Mouse (Mus musculus): ENCODE measurements around the gene Gm28053.

Gene Gm28053

DNA sequence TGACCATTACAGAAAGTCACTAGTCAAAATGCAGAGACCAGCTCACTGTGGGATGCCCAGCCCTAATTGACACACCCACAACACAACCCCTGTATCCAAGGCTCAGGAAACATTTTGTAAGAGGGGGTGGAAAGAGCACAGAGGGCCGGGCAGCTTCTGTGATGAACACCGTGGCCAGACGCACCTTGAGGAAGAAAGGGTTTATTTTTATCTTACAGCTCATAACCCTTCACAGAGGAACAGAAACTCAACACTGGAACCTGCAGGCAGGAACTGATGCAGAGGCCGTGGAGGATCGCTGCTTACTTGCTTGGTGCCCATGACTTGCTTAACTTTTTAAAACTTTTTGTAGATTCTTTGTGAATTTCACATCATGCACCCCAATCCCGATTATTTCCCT is 25.4 kb upstream of the Gm28053 start:
- DNase-seq (ENCODE audit: low spot score in 2 of 2), result no peak

DNA sequence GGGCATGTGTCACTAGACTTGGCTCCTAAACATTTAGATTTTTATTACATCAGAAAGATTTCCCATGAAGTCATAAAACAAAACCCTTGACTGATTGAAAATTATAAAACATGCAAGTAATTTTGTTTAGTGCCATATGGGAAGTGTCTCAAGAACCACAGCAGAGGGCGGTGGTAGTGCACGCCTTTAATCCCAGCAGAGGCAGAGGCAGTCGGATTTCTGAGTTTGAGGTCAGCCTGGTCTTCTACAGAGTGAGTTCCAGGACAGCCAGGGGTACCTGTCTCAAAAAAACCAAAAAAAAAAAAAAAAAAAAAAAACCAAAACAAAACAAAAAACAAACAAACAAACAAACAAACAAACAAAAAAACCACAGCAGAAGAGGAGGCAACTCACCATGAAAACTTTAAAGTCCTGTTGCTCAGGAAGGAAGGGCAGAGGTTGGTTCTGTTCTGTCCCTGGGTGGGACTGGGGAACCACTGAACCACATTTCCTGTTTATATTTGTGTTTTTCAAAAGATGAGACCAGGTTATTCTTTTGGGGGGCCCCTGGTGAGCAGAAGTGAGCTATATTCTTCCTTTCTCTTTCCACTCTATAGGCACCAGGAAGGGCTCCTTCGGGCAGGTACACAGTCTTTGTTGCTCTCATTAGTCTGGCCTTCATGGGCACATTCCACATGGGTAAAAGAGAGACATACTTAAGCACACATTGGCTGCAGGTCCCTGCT is 21.4 kb upstream of the Gm28053 start:
- no peak for DNase-seq (ENCODE audit: low spot score in 2 of 2)

DNA sequence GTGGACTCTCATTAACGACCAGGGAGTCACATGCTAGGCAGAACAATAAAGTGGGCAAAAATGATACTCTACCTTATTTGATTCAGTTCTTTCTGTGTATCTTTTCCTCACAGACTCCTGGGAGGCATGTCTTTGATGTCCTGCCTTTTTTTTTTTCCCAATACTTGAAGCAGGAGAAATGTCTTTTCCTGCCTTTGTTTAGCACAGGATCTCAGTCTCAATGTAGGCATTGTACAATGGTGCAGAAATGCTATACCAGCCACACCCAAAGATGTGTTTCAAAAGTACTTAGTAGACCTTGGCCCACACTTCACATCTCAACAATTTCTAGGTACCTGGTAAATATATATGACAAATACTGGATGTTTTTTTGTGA is 20.9 kb upstream of the Gm28053 start:
- no peak for DNase-seq (ENCODE audit: low spot score in 2 of 2)

DNA sequence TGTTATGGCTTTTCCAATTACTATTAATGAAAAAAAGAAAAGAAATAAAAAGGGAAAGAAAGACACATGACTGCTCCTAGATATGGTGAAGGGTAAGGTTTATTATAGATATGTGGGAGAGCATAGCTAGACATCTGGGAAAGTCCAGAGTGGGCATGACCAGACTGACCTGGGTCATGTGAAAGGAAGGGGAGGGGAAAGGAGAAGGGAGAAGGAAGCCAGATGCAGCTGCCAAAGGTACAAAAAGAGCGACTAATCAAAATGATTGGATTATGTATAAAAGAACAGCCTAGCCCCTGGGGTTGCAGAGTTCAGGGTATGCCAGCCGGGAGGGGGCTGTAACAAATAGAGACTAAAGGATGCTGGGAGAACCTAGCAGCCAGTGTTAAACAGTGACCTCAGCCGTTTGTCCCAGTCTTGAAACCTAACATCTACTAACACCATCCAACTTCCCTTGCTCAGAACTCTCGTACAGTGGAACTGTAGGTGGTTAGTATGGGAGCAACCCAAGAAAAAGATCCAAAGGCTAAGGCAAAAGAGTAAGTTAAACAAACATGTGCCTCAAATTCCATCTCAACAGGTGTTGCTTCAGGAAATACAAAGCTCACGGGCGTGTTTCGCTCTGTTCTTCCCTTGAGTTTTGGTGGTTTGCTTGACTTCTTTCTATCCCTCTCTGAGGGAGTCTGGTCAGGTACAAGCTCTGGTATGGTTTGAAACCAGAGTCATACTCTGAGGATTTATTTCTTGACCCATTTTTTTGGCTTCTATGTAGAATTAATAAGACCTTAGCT is 20.1 kb upstream of the Gm28053 start:
- DNase-seq (ENCODE audit: low spot score in 2 of 2), result no peak

DNA sequence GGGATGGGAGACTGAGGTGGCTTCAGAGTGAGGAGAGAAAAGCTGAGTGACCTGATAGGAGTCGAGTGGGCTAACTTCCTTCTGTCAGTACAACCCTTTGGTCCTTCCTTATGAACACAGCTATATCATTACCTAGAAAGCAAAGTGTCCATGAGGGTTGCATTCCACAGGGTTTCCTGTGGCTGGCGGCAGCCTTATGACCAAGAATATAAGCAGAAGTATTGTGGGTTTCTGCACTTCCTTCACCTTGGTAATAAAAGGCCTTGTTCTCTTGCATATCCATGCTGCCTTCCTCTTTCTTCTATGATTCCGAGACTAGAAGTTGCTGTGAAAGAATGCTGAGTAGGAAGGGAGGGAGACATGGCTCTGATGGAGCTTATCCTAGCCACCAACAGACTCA is 19.5 kb upstream of the Gm28053 start:
- no peak for DNase-seq (ENCODE audit: low spot score in 2 of 2)

DNA sequence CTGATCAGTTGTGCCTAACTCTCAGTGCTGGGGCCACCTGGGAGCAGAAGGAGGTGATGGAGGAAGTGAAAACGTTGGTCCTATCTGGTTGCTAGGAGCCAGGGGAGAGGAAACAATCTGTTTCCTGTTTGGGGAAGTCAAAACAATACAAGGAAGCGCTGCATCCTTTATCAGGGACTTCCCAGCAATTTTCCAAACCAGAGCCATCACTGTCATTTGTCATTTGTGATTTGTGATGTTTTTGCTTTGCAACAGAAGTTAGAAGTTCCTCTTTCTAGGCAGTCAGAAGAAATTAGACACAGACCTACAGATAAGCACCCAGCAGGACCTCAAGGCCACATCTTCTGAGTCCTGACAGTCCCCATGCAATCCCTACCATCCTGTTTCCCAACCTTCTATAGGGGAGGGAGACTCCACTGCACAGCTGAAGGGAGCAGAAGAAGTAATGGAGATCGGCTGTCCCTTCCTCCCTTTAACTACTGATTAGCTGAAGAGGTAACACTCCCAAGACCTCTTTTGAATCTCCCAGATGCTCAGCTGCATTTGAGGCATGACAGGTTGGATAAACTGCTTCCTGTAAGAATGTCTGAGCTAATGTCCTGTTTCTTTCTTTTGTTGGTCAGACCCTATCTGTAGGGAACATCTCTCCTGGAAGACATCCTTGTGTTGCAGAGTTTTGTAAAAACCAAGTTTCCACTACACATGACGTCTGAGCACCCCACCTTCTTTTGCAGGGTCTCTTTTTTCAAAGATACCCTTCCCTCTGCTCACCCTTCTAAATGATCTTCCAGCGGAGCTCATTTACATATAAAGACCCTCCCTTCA is 17.9 kb upstream of the Gm28053 start:
- no peak for DNase-seq (ENCODE audit: low spot score in 2 of 2)

DNA sequence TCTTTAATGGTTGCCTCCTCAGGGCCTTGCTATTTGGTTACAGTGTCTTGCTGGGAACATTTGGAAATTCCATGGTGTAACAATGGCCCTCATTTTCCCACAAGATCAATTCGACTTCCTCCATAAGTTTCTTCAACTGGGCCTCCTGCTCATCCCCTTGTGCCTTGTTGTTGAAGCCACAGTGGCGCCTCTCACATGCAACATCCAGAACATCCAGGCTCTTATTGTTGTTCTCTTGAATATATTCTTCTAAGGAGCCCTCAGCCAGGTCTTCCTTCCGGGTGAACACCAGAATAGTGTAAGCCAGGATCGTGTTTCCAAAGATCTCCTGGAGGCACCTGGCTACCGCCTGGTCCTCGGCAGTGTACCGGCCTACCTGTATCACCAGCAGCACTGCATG is 16.3 kb upstream of the Gm28053 start:
- DNase-seq (ENCODE audit: low spot score in 2 of 2), result no peak

DNA sequence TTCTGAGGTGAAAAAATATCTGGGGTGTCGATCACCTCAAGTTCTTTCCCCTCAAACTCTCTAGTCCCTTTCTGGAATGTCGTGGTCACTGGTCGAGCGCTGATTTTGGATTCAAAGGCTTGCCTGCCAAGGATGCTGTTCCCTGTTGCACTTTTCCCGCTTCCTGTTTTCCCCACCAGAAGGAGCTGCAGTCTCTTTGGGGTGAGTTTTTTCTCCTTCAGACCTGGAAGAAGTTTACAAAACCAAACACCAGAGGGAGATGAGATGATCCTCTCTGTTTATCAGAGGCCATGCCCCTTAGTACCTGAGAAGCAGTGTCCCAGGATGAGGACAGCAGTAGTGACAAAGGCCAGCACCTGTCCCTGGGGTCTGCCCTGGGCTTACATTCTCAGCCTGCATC is 15.8 kb upstream of the Gm28053 start:
- no peak for DNase-seq (ENCODE audit: low spot score in 2 of 2)

DNA sequence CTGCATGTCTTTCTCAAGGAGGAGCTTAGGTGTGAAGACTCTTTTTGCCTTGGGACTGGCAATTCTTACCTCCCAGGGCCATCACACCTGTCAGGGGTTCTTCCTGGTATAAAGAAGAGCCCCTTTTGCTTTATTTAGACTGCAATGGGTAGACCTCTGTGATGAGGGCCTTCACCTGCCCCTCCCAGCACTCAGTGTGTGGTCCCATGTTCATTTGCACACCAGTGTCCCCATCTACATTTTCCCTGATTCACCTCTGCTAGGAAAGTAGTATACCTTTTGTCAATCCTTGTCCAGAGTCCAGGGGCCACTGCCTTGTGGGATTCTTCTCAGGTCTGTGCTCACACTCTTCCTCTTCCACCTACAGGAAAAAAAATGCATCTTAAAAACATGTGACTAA is 14.3 kb upstream of the Gm28053 start:
- DNase-seq (ENCODE audit: low spot score in 2 of 2), result no peak

DNA sequence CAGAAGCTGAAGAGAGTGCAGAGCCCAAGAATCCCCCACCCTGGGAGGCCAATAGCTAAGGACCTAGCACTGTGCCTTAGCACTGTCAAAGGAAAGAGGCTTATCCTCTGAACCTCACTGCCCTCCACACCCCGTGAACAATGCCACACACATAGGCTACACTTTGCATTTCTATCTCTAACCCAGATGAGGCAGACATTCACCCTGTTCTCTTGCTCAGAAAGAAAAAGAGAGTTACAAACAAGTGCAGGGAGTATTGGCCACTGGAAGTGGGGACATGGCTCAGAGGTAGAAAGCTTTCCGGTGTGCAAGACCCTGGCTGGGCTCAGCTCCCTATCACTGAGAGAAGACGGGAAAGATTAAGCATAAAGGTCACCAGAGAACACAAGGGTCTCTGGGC is 12.3 kb upstream of the Gm28053 start:
- DNase-seq (ENCODE audit: low spot score in 2 of 2), result no peak

DNA sequence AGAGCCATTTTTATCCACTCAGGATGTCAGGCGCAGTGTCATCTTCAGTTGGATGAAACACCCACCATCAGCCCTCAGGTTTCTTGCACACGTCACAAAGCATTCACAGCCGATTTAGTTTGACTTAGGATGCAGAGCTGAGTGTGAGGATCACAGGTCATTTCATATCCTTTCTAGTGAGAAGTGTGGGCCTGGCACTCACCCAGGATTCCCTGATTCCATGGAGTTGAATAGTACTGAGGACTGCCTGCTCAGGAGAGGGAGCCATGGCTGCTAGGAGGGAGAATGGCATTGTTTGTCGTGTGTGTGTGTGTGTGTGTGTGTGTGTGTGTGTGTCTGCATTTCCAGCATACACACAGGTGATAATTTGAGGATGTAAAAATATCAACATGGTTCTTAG is 1.9 kb downstream of the Gm28053 start:
- no peak for DNase-seq (ENCODE audit: low spot score in 2 of 2)

DNA sequence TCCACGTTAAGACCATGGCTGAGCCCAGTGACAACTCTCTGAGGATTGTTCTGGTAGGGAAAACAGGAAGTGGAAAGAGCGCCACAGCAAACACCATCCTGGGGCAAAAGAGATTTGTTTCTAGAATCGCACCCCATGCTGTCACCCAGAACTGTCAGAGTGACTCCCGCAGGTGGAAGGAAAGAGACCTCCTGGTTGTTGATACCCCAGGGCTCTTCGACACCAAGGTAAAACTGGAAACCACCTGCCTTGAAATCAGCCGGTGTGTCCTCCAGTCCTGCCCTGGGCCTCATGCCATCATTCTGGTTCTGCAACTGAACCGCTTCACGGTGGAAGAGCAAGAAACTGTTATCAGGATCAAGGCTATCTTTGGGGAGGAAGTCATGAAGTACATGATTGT is 5.1 kb downstream of the Gm28053 start:
- DNase-seq (ENCODE audit: low spot score in 2 of 2), result no peak

DNA sequence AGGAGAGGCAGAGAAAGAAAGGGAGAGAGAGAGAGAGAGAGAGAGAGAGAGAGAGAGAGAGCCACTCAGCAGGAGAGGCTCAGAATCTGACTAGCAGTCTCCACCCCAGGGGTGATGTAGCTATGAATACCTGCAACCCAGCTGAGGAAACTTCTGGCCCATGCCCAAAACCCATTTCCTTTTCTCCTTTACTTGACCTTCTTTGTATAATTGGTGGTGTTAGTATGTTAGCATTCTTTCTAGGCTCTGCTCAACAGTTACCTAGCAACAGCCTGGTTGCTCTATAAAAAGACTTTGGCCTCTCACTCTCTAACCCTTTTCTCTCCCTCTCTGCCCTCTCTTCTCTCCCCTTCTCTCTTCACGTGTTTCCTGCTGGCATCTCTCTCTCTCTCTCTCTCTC is 7.1 kb downstream of the Gm28053 start:
- no peak for DNase-seq (ENCODE audit: low spot score in 2 of 2)

DNA sequence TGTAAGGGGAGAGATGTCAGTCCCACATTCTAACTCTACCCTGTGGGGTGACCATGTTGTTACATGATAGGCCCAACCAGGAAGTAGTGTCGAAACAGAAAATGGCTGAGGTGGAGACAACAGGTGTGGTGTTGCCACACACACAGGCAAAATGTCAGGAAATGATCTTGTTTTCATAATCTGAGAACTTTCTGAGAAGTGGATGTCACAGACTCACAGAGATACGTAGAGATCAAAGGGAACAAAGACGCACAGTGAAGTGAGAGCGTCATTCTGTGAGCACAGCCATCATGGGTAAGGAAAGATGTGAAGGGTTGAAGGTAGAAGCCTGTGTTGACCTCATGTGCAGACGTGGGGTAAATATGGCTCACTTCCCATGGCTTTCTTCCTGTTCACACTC is 9.4 kb downstream of the Gm28053 start:
- DNase-seq (ENCODE audit: low spot score in 2 of 2), result no peak

DNA sequence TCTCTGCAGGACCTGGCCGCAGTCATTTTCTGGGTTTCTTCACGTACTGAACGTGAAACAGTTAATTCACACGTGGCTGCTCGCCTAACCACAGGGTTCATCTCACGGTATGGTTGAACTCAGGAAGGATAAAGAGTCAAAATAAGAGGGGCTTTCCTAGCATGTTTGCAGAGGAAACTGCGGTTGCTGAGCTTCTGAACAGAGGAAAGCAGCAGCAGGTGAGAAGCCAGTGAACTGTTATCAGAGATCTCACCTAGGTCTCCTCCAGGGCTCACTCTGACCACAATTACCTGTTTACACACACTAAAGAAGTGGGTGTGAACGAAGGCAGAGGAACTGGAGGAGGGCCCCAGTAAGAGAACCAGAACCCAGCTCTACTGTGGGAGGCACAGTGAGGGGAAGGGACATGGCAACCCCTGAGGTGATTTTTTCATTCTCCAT is 14.5 kb downstream of the Gm28053 start:
- DNase-seq (ENCODE audit: low spot score in 2 of 2), result peak in 1 of 2 experiments; percentile 40

DNA sequence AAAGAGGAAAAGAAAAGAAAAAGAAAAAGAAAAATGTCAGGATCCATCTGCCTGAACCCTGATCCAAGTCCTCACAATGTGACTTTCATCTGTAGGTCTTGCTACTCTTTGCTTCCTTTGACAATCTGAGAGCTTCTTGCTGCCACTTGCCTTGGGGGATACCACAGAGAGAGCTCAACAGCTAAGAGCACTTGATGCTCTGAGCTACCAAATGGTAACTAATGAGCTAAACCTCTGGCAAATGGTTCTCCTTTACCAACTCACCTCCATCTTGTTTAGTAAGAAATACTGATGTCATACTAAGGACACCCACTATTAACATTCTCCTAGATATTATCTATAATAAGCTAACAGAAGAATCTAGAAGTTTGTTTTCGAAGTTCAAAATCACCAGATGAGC is 15.3 kb downstream of the Gm28053 start:
- no peak for DNase-seq (ENCODE audit: low spot score in 2 of 2)

DNA sequence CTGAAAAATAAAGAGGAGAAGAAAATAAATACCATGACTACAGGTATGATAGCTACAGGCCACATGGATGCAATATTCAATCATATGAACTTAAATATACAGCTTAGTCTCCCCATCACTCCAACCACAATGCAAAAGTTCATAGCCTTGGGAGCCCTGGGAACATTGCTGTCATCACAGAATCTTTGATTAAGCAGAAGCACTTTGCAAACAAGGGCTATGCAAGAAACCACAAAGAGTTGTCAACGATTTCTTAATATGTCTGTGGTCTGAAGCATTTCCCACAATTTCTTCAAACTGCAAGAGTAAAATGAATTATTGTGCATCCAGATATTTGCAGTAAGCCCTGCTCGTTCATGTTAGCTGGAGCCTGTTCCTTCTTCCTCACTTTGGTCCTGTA is 18.6 kb downstream of the Gm28053 start:
- DNase-seq (ENCODE audit: low spot score in 2 of 2), result no peak

DNA sequence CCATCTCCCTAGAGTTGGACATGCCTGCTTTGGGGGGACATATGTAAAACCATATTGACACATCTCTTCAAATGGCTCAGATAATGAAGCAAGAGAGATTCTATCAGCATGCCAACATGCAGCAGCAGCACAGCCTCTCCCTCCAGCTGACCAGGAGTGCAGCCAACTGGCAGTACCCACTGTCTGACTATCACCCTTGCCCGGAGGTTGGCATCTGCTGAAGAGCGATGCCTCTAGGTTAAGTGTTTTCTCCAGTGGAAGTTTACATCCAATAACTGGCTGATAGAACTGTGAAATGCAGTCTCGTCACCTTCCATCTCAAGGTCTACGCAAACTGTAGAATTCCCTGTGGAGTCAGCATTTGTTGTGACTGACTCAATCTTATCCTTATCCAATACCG is 19.3 kb downstream of the Gm28053 start:
- DNase-seq (ENCODE audit: low spot score in 2 of 2), result no peak

DNA sequence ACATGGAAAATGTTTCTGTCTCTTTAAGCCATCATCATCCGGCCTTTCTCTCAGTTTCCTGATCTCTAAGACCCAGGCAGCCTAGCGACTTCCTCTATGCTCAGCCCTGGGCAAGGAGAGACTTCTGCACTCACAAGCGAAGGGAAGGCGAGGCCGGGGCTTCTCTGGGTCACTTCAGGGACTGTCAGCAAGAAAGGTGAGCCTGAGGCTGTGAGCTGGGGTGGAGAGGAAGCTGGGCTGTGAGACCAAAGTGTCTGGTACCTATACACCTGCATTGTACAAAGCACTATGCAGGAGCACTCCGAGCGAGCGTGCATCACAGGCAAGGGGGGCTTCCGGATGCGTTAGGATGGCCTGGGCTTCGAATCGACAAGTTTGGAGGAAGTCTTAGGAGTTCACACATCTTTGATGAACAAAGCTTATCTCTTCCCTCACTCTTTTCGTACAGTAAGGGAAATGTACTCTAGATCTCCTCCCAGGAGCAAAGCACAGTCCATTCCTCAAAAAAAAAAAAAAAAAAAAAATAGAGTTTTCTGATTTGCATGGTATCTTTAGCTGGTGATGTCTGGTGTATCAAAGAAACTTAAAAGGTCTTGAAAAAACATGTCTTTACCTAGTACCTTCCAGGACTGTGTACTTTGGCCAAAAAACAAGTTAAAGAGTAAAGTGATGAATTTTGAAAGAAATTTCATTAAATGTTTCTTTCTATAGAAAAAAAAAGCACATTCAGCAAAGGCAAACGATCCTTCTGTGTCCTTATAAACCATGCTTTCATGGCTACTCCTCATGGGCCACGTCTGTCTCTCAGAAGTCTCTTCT is 20.8 kb downstream of the Gm28053 start, which contains the start of gene Gimap1:
Gene Gimap1 (plus strand): TSS at position 94 of the 819 bp plus-strand sequence.
- DNase-seq (ENCODE audit: low spot score in 2 of 2), result peak; percentile 58 to 81

DNA sequence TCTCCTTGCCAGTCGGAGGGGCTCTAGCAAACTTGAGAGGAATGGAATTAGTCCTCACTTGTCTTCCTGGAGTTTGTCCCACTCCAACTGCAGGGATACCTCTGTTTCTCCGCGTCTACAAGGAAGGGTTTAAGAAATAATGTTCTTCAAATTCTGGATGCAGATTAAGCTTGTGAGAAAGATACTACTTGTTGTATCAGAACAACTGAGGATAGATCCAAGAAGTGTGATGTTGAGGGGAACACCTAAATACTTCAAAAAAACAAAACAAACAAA is 21.3 kb downstream of the Gm28053 start:
- no peak for DNase-seq (ENCODE audit: low spot score in 2 of 2)

DNA sequence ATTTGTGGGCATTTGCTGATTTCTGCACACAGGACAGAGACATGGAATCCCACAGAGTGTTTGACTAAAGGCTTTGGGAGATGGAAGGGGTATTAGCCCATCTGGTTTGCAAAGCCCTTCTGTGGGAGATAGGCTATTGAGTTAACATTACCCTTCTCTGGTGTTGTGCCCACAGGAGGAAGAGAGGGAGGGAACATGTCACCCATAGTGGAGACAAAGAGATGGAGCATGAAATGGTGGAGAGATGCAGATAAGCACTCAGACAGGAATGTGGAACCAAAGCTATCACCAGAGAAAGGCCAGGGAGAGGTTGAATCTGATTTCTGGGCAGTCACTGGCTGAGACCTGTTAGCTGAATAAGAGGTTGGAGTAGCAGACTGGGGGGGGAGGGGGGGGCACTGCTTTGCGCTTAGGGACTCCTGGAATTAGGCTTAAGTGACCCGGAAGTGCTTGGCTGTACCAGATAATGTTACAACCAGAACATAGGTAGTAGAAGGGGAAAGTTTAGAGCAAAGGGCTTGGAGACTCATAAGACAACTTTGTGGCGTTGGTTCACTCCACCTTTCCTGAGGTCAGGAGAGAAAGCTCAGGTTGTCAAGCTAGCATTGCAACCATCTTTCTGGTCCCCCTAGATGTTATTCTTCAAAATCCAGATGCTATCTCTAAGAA is 22.2 kb downstream of the Gm28053 start:
- no peak for DNase-seq (ENCODE audit: low spot score in 2 of 2)

Measured in spleen, postnatal 4 days (tissue).